Mouse (Mus musculus): ENCODE data around the gene Sfxn5. TPM values are rescaled to one million over a fixed set of nuclear protein-coding genes. Genes with fewer than 3 reads are reported as not detected.

The Sfxn5 gene
- total and polyA plus RNA-seq, 2 experiments from 2014 or later, result 108 to 151 TPM

GRCm38 (mm10) chr6:85366387-85366786 lies 33.2 kb upstream of the Sfxn5 start:
- no peak for DNase-seq (ENCODE audit: low spot score)

GRCm38 (mm10) chr6:85364439-85364838 lies 31.2 kb upstream of the Sfxn5 start:
- Histone ChIP-seq H3K36me3 (ENCODE audit: insufficient read depth, low read length) (no peaks in the 10 kb centered on the region), H3K27ac (no peak overlapping the region), H3K9me3 (ENCODE audit: low read length) (no peaks in the 10 kb centered on the region), H3K27me3 (ENCODE audit: insufficient read depth, low read length) (no peaks in the 10 kb centered on the region), H3K9ac (replicated peaks; ENCODE audit: low read length) (no peak overlapping the region), H3K4me2 (ENCODE audit: low read depth, low read length) (no peak overlapping the region), H3K4me3 (ENCODE audit: low read length) (no peak overlapping the region), H3K4me1 (ENCODE audit: insufficient read depth, low read length) (peaks cover 7% of the 10 kb centered on the region)
- 77% methylated on average over 5 of the region's 5 CpGs for WGBS
- DNase-seq (ENCODE audit: low spot score) (no peak), ATAC-seq (no peak)
- TF ChIP-seq CTCF (IDR thresholded peaks at IDR 0.05; ENCODE audit: low read depth), result no peak

More at GRCm38 (mm10) chr6:85366387-85366786, 33.2 kb upstream of the Sfxn5 start:
- no peak overlapping the region for H3K9ac ChIP-seq (replicated peaks; ENCODE audit: low read length)
- no peak overlapping the region for H3K4me3 ChIP-seq (ENCODE audit: low read length)
- peaks cover 13% of the 10 kb centered on the region for H3K4me1 ChIP-seq (ENCODE audit: insufficient read depth, low read length)
- H3K36me3 ChIP-seq (ENCODE audit: insufficient read depth, low read length), result no peaks in the 10 kb centered on the region
- H3K27ac ChIP-seq, result no peak overlapping the region
- H3K9me3 ChIP-seq (ENCODE audit: low read length), result no peaks in the 10 kb centered on the region
- no peaks in the 10 kb centered on the region for H3K27me3 ChIP-seq (ENCODE audit: insufficient read depth, low read length)
- no peak overlapping the region for H3K4me2 ChIP-seq (ENCODE audit: low read depth, low read length)
- ATAC-seq, result no peak
- 50% methylated on average over 1 of the region's 1 CpGs for WGBS
- no peak for TF ChIP-seq CTCF (IDR thresholded peaks at IDR 0.05; ENCODE audit: low read depth)

DNA sequence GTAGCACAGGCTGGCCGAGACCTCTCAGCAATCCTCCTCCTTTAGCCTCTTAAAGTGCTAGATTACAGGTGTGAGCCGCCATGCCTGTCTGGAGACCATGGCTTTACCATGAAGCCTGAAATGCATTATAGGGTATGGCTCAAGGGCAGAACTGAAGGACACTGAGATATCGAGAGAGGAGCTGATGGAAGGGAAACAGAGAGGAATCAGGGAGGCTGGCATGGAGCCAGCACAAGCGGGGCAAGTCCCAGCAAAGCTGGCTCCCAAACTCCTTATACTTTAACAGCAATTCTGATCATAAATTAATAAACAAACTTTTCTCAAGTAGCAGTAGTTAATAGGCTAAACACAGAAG lies 30.7 kb upstream of the Sfxn5 start:
- no peak overlapping the region for H3K27ac ChIP-seq
- ATAC-seq (no peak), DNase-seq (ENCODE audit: low spot score) (no peak)
- H3K4me2 ChIP-seq (ENCODE audit: low read depth, low read length), result no peak overlapping the region
- no peaks in the 10 kb centered on the region for H3K27me3 ChIP-seq (ENCODE audit: insufficient read depth, low read length)
- WGBS, result 72% methylated on average over 4 of the region's 4 CpGs
- H3K9ac ChIP-seq (replicated peaks; ENCODE audit: low read length), result no peak overlapping the region
- no peak for TF ChIP-seq CTCF (IDR thresholded peaks at IDR 0.05; ENCODE audit: low read depth)
- H3K4me1 ChIP-seq (ENCODE audit: insufficient read depth, low read length), result peaks cover 2% of the 10 kb centered on the region; the same call in 1 of the 2 replicates
- H3K4me3 ChIP-seq (ENCODE audit: low read length), result no peak overlapping the region
- H3K36me3 ChIP-seq (ENCODE audit: insufficient read depth, low read length), result no peaks in the 10 kb centered on the region
- no peaks in the 10 kb centered on the region for H3K9me3 ChIP-seq (ENCODE audit: low read length)

GRCm38 (mm10) chr6:85363231-85363905 lies 30.1 kb upstream of the Sfxn5 start:
- no peak for TF ChIP-seq CTCF (IDR thresholded peaks at IDR 0.05; ENCODE audit: low read depth)
- no peak overlapping the region for H3K4me3 ChIP-seq (ENCODE audit: low read length)
- no peak overlapping the region for H3K9ac ChIP-seq (replicated peaks; ENCODE audit: low read length)
- WGBS, result 89% methylated on average over 5 of the region's 5 CpGs
- H3K36me3 ChIP-seq (ENCODE audit: insufficient read depth, low read length), result no peaks in the 10 kb centered on the region
- ATAC-seq, result no peak
- H3K27me3 ChIP-seq (ENCODE audit: insufficient read depth, low read length), result no peaks in the 10 kb centered on the region
- no peaks in the 10 kb centered on the region for H3K4me1 ChIP-seq (ENCODE audit: insufficient read depth, low read length)
- H3K9me3 ChIP-seq (ENCODE audit: low read length), result no peaks in the 10 kb centered on the region
- no peak for DNase-seq (ENCODE audit: low spot score)
- no peak overlapping the region for H3K27ac ChIP-seq
- no peak overlapping the region for H3K4me2 ChIP-seq (ENCODE audit: low read depth, low read length)

DNA sequence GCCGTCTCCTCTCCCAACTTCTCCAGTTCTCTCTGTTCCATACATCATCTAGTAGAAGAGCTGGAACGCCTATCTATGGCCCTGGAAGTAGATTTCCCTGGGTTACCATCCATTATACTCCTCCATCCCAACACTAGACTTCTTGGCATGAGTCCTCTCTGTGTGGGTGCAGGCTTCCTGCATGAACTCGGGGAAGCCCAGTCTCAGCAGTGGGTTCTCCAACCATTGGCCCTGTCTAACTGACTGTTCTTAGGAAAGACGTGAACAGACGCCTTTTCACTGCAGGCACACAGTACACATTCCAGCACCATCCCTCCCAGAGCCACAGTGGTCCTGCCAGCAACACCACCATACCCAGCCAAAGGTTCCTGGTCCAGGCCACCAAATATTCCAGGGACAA lies 29.4 kb upstream of the Sfxn5 start:
- Histone ChIP-seq H3K9ac (replicated peaks; ENCODE audit: low read length) (no peak overlapping the region), H3K4me3 (ENCODE audit: low read length) (no peak overlapping the region), H3K36me3 (ENCODE audit: insufficient read depth, low read length) (no peaks in the 10 kb centered on the region), H3K9me3 (ENCODE audit: low read length) (no peaks in the 10 kb centered on the region), H3K27ac (no peak overlapping the region), H3K27me3 (ENCODE audit: insufficient read depth, low read length) (no peaks in the 10 kb centered on the region), H3K4me1 (ENCODE audit: insufficient read depth, low read length) (no peaks in the 10 kb centered on the region), H3K4me2 (ENCODE audit: low read depth, low read length) (no peak overlapping the region)
- no peak for ATAC-seq
- DNase-seq (ENCODE audit: low spot score), result no peak
- TF ChIP-seq CTCF (IDR thresholded peaks at IDR 0.05; ENCODE audit: low read depth), result no peak
- 72% methylated on average over 5 of the region's 5 CpGs for WGBS

DNA sequence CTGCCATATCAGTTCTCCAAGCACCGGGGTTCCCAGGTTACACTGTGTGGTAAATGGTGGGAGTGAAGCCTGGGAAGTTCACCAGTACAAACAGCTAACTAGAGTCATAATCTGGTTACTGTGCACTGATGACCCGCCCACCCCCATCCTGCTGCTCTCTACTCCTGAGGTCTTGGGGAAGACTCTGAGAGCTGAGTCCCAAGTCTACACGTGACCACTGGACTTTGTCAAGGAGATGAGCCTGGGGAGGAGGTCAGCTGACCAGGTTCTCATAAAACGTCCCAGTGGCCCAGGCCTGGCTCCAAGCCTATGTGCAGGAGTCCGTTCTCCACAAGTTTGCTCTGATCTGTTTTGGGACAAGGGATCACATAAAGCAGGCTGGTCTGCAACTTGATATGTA lies 27.1 kb upstream of the Sfxn5 start:
- no peak for DNase-seq (ENCODE audit: low spot score)
- 92% methylated on average over 5 of the region's 5 CpGs for WGBS
- no peak for ATAC-seq
- no peaks in the 10 kb centered on the region for H3K27me3 ChIP-seq (ENCODE audit: insufficient read depth, low read length)
- no peaks in the 10 kb centered on the region for H3K36me3 ChIP-seq (ENCODE audit: insufficient read depth, low read length)
- H3K27ac ChIP-seq, result no peak overlapping the region
- no peak for TF ChIP-seq CTCF (IDR thresholded peaks at IDR 0.05; ENCODE audit: low read depth)
- H3K9ac ChIP-seq (replicated peaks; ENCODE audit: low read length), result no peak overlapping the region
- 0 out of 2 replicates have a peak, but pooled peaks cover 3% of the 10 kb centered on the region for H3K4me1 ChIP-seq (ENCODE audit: insufficient read depth, low read length)
- no peak overlapping the region for H3K4me3 ChIP-seq (ENCODE audit: low read length)
- H3K4me2 ChIP-seq (ENCODE audit: low read depth, low read length), result no peak overlapping the region
- H3K9me3 ChIP-seq (ENCODE audit: low read length), result no peaks in the 10 kb centered on the region

DNA sequence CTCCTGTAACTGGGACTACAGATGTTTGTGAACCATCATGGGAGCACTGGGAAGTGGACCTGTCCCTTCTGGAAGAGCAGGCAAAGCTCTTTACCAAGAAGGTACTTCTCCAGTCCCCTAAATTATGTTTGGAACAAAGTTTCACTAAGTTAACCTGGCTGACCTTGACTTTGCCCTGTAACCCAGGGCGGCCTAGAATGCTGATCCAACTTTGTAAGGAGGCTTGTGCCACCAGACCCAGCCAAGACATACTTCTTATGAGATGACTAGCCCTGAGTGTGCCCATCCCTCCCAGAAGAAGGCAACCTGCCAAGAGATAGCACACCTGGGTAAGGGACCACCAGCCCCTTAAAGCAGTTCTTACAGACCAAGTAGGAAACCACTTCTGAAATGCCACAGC lies 25.7 kb upstream of the Sfxn5 start:
- Histone ChIP-seq H3K9me3 (ENCODE audit: low read length) (no peaks in the 10 kb centered on the region), H3K9ac (replicated peaks; ENCODE audit: low read length) (no peak overlapping the region), H3K4me2 (ENCODE audit: low read depth, low read length) (no peak overlapping the region), H3K27me3 (ENCODE audit: insufficient read depth, low read length) (no peaks in the 10 kb centered on the region), H3K27ac (no peak overlapping the region), H3K4me1 (ENCODE audit: insufficient read depth, low read length) (0 out of 2 replicates have a peak, but pooled peaks cover 3% of the 10 kb centered on the region), H3K4me3 (ENCODE audit: low read length) (no peak overlapping the region), H3K36me3 (ENCODE audit: insufficient read depth, low read length) (no peaks in the 10 kb centered on the region)
- ATAC-seq (no peak), DNase-seq (ENCODE audit: low spot score) (no peak)
- no peak for TF ChIP-seq CTCF (IDR thresholded peaks at IDR 0.05; ENCODE audit: low read depth)
- 85% methylated on average over 1 of the region's 1 CpGs for WGBS

Measured in hindbrain, postnatal 0 days (tissue).